Mouse (Mus musculus): Measurements from ENCODE around the gene Muc3a.

Muc3a gene

GRCm38 (mm10) chr5:137212289-137212688, at the start of gene Muc3a:
Gene Muc3a (minus strand): TSS chr5:137212389.
- DNase-seq (ENCODE audit: extremely low spot score, low read depth, low spot score): no peak

- DNase-seq (ENCODE audit: extremely low spot score, low read depth, low spot score): no peak
Measured at GRCm38 (mm10) chr5:137211114-137211829, 917 bp downstream of the Muc3a start.

- no peak for DNase-seq (ENCODE audit: extremely low spot score, low read depth, low spot score)
Measured at GRCm38 (mm10) chr5:137210689-137211088, 1.5 kb downstream of the Muc3a start.

GRCm38 (mm10) chr5:137205301-137205700, 6.9 kb downstream of the Muc3a start:
- no peak for DNase-seq (ENCODE audit: extremely low spot score, low read depth, low spot score)

- no peak for DNase-seq (ENCODE audit: extremely low spot score, low read depth, low spot score)
Measured at GRCm38 (mm10) chr5:137194488-137195120, 17.6 kb downstream of the Muc3a start.

- DNase-seq (ENCODE audit: extremely low spot score, low read depth, low spot score): no peak
Measured at GRCm38 (mm10) chr5:137193279-137193952, 18.8 kb downstream of the Muc3a start.

- DNase-seq (ENCODE audit: extremely low spot score, low read depth, low spot score): no peak
Measured at GRCm38 (mm10) chr5:137189326-137189725, 22.9 kb downstream of the Muc3a start.

- DNase-seq (ENCODE audit: extremely low spot score, low read depth, low spot score): no peak
Measured at GRCm38 (mm10) chr5:137185362-137185761, 26.8 kb downstream of the Muc3a start.

GRCm38 (mm10) chr5:137179646-137180374, 32.4 kb downstream of the Muc3a start:
- DNase-seq (ENCODE audit: extremely low spot score, low read depth, low spot score): no peak

- DNase-seq (ENCODE audit: extremely low spot score, low read depth, low spot score): no peak
Measured at GRCm38 (mm10) chr5:137173967-137174366, 38.2 kb downstream of the Muc3a start.

GRCm38 (mm10) chr5:137172591-137172990, 39.6 kb downstream of the Muc3a start:
- no peak for DNase-seq (ENCODE audit: extremely low spot score, low read depth, low spot score)

GRCm38 (mm10) chr5:137171478-137171877, 40.7 kb downstream of the Muc3a start:
- no peak for DNase-seq (ENCODE audit: extremely low spot score, low read depth, low spot score)

- no peak for DNase-seq (ENCODE audit: extremely low spot score, low read depth, low spot score)
Measured at GRCm38 (mm10) chr5:137170836-137171380, 41.3 kb downstream of the Muc3a start.

GRCm38 (mm10) chr5:137167539-137167938, 44.6 kb downstream of the Muc3a start:
- no peak for DNase-seq (ENCODE audit: extremely low spot score, low read depth, low spot score)

GRCm38 (mm10) chr5:137166012-137166411, 46.2 kb downstream of the Muc3a start:
- no peak for DNase-seq (ENCODE audit: extremely low spot score, low read depth, low spot score)

- no peak for DNase-seq (ENCODE audit: extremely low spot score, low read depth, low spot score)
Measured at GRCm38 (mm10) chr5:137161853-137162252, 50.3 kb downstream of the Muc3a start.

- DNase-seq (ENCODE audit: extremely low spot score, low read depth, low spot score): no peak
Measured at GRCm38 (mm10) chr5:137159461-137159860, 52.7 kb downstream of the Muc3a start.
